ENCODE assay signal across 7 mouse cellular contexts in genomic region chr8:47676224-47676623, GRCm38 (mm10). TPM values are rescaled to one million over a fixed set of nuclear protein-coding genes. Genes with fewer than 3 reads are reported as not detected.
DNase-seq lines count a peak whose midpoint lies in the region; ATAC-seq and TF ChIP-seq lines count a peak whose summit lies in the region.

No protein-coding gene starts in this region.

- peak overlapping the region; percentile 92 for H3K9ac ChIP-seq in forebrain, embryonic 11.5 days (ENCODE audit: low read length)
- peak overlapping the region; percentile 91 for H3K9ac ChIP-seq in limb, embryonic 11.5 days (ENCODE audit: low read length)

- no peaks in the 10 kb centered on the region for H3K9me3 ChIP-seq in megakaryocyte, embryonic 14.5 days
- no peaks in the 10 kb centered on the region; the same call in 1 of the 2 replicates for H3K9me3 ChIP-seq in forebrain, embryonic 11.5 days (ENCODE audit: control insufficient read depth, low read length)
- H3K9me3 ChIP-seq in limb, embryonic 11.5 days (ENCODE audit: control insufficient read depth, low read length), result no peaks in the 10 kb centered on the region

- peaks cover 47% of the 10 kb centered on the region for H3K4me1 ChIP-seq in megakaryocyte, embryonic 14.5 days
- 0 out of 2 replicates have a peak, but pooled peaks cover 2% of the 10 kb centered on the region for H3K4me1 ChIP-seq in forebrain, embryonic 11.5 days (replicated peaks; ENCODE audit: control insufficient read depth, insufficient read depth, low read length)
- H3K4me1 ChIP-seq in limb, embryonic 11.5 days (ENCODE audit: control insufficient read depth, insufficient read depth, low read length), result no peaks in the 10 kb centered on the region
- no peaks in the 10 kb centered on the region for H3K4me1 ChIP-seq in olfactory bulb, adult 2 months (ENCODE audit: control insufficient read depth, insufficient read depth, low read length)

- peaks cover 22% of the 10 kb centered on the region for H3K36me3 ChIP-seq in megakaryocyte, embryonic 14.5 days (replicated peaks; ENCODE audit: low read length)
- no peaks in the 10 kb centered on the region for H3K36me3 ChIP-seq in forebrain, embryonic 11.5 days (ENCODE audit: control insufficient read depth, insufficient read depth, low read length)
- H3K36me3 ChIP-seq in limb, embryonic 11.5 days (ENCODE audit: control insufficient read depth, insufficient read depth, low read length), result no peaks in the 10 kb centered on the region

- DNase-seq in forebrain, embryonic 11.5 days (ENCODE audit: low spot score), result no peak
- DNase-seq in limb, embryonic 11.5 days (ENCODE audit: low spot score), result peak; percentile 37
- DNase-seq in retina, postnatal 1 day, result no peak
- no peak for DNase-seq in adrenal gland, adult 2 months

- TF ChIP-seq POLR2A in olfactory bulb, adult 2 months (IDR thresholded peaks at IDR 0.05; ENCODE audit: insufficient read depth, low read depth, low read length), result no peak

- 2% methylated on average over 15 of the region's 15 CpGs for WGBS in forebrain, embryonic 11.5 days
- 2% methylated on average over 15 of the region's 15 CpGs for WGBS in limb, embryonic 11.5 days
- 2% methylated on average over 15 of the region's 15 CpGs for WGBS in olfactory bulb, adult 2 months

- ATAC-seq in megakaryocyte, adult 5-6 weeks (ENCODE audit: poor library complexity, severe bottlenecking), result no peak
- no peak for ATAC-seq in forebrain, embryonic 11.5 days (replicated peaks; ENCODE audit: low FRiP score)
- ATAC-seq in limb, embryonic 11.5 days (ENCODE audit: insufficient number of reproducible peaks, low FRiP score, low TSS enrichment, low read depth), result no peak

- peak overlapping the region; percentile 100 for H3K4me3 ChIP-seq in megakaryocyte, embryonic 14.5 days (replicated peaks)
- H3K4me3 ChIP-seq in forebrain, embryonic 11.5 days (ENCODE audit: low read depth, low read length), result peak overlapping the region; percentile 92
- peak overlapping the region; percentile 94 for H3K4me3 ChIP-seq in limb, embryonic 11.5 days (ENCODE audit: low read depth, low read length)
- peak overlapping the region; percentile 87 for H3K4me3 ChIP-seq in olfactory bulb, adult 2 months (ENCODE audit: insufficient read depth, low read depth, low read length)

- peak overlapping the region; percentile 79 for H3K4me2 ChIP-seq in forebrain, embryonic 11.5 days (ENCODE audit: low read depth, low read length, severe bottlenecking)
- H3K4me2 ChIP-seq in limb, embryonic 11.5 days (ENCODE audit: low read depth, severe bottlenecking), result peak overlapping the region; percentile 67

- TF ChIP-seq CTCF in olfactory bulb, adult 2 months (IDR thresholded peaks at IDR 0.05; ENCODE audit: insufficient read depth, low read depth, low read length), result no peak

- H3K27me3 ChIP-seq in megakaryocyte, embryonic 14.5 days (replicated peaks), result no peaks in the 10 kb centered on the region
- no peaks in the 10 kb centered on the region for H3K27me3 ChIP-seq in forebrain, embryonic 11.5 days (ENCODE audit: control insufficient read depth, insufficient read depth, low read length)
- H3K27me3 ChIP-seq in limb, embryonic 11.5 days (ENCODE audit: control insufficient read depth, insufficient read depth, low read length), result no peaks in the 10 kb centered on the region

- no peak overlapping the region for H3K27ac ChIP-seq in forebrain, embryonic 11.5 days (ENCODE audit: low read depth, low read length)
- no peak overlapping the region for H3K27ac ChIP-seq in limb, embryonic 11.5 days (replicated peaks; ENCODE audit: low read depth, low read length)
- no peak overlapping the region for H3K27ac ChIP-seq in olfactory bulb, adult 2 months (ENCODE audit: insufficient read depth, low read depth, low read length)

RNA-seq across cellular contexts. Expression of gene Ing2, which starts 0.9 kb away (rescaled TPM):
- 5.4 and 5.7 TPM in 2 replicates for polyA plus RNA-seq in megakaryocyte, embryonic 14.5 days (2012; ENCODE audit: insufficient read depth, low replicate concordance)
- total RNA-seq in megakaryocyte, adult 5-6 weeks (2015), result 51.2 and 52.0 TPM in 2 replicates
- 23.7 and 32.1 TPM in 2 replicates for total RNA-seq in megakaryocyte, adult 5-6 weeks (2017)
- polyA plus RNA-seq in forebrain, embryonic 11.5 days (2014; fragmentation: Nextera tagmentation; extraction: Ambion mirVana), result 10.6 and 11.0 TPM in 2 replicates
- 11.5 and 12.1 TPM in 2 replicates for polyA plus RNA-seq in limb, embryonic 11.5 days (2014; fragmentation: Nextera tagmentation; extraction: Ambion mirVana)
- not detected in 2 replicates for polyA plus RNA-seq in olfactory bulb, adult 2 months (2012; ENCODE audit: insufficient read depth, insufficient read length, low replicate concordance, missing spikeins)
- total RNA-seq in adrenal gland, adult 2 months (2021), result 10 to 100 TPM; 20.0 to 24.9 TPM
- 1.7 and 1.9 TPM in 2 replicates for polyA plus RNA-seq in adrenal gland, adult 2 months (2012; rRNA removed)

RNA-seq across cellular contexts. Expression of gene Cdkn2aip, which starts 37.5 kb away (rescaled TPM):
- polyA plus RNA-seq in megakaryocyte, embryonic 14.5 days (2012; ENCODE audit: insufficient read depth, low replicate concordance), result 4.5 and 5.9 TPM in 2 replicates
- 9.8 and 11.2 TPM in 2 replicates for total RNA-seq in megakaryocyte, adult 5-6 weeks (2015)
- total RNA-seq in megakaryocyte, adult 5-6 weeks (2017), result 19.1 and 23.4 TPM in 2 replicates
- polyA plus RNA-seq in forebrain, embryonic 11.5 days (2014; fragmentation: Nextera tagmentation; extraction: Ambion mirVana), result 45.7 and 46.3 TPM in 2 replicates
- polyA plus RNA-seq in limb, embryonic 11.5 days (2014; fragmentation: Nextera tagmentation; extraction: Ambion mirVana), result 37.7 and 37.8 TPM in 2 replicates
- not detected in 2 replicates for polyA plus RNA-seq in olfactory bulb, adult 2 months (2012; ENCODE audit: insufficient read depth, insufficient read length, low replicate concordance, missing spikeins)
- 10 to 100 TPM; 11.0 to 12.9 TPM for total RNA-seq in adrenal gland, adult 2 months (2021)
- polyA plus RNA-seq in adrenal gland, adult 2 months (2012; rRNA removed), result 26.0 and 38.1 TPM in 2 replicates
